Mouse (Mus musculus): ENCODE measurements around the gene Shank3.

Gene Shank3

DNA sequence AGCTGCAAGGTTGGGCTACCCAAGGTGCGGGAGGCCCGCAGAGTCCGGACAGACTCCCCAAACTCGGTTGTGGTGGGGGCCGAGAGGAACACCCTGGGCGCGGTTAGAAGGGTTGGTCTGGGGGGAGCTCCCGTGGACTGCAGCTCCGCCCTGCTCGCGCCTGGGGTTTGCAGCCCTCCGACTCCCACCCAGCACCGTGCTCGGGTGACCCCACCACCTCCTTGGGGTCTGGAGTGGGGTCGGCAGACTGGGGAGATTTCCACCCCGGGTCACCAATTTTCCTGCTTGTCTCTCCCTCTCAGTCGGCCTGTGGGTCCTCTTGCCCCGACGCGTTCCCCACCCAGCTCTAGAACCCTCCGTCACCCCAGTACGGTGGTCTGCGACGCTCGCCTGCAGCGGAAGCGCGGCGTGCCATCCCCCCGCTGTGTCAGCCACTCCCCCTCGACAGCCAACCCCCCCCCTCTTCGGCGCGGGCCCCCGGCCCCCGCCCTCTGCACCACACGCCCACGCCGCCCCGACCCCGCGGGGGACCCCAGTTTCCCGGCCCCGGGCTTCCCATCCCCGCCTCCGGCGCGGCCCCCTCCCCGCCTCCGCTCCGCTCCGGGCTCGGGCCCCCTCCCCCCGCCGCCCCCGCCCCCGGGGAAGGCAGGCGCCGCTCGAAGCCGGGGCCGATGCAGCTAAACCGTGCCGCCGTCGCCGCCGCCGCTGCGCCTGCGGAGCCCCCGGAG is at the start of gene Shank3:
TSS of gene Shank3 (plus strand) at position 663 of the 728 bp plus-strand sequence.
- in situ Hi-C loops (cut with MboI, MseI) = no loop called here

DNA sequence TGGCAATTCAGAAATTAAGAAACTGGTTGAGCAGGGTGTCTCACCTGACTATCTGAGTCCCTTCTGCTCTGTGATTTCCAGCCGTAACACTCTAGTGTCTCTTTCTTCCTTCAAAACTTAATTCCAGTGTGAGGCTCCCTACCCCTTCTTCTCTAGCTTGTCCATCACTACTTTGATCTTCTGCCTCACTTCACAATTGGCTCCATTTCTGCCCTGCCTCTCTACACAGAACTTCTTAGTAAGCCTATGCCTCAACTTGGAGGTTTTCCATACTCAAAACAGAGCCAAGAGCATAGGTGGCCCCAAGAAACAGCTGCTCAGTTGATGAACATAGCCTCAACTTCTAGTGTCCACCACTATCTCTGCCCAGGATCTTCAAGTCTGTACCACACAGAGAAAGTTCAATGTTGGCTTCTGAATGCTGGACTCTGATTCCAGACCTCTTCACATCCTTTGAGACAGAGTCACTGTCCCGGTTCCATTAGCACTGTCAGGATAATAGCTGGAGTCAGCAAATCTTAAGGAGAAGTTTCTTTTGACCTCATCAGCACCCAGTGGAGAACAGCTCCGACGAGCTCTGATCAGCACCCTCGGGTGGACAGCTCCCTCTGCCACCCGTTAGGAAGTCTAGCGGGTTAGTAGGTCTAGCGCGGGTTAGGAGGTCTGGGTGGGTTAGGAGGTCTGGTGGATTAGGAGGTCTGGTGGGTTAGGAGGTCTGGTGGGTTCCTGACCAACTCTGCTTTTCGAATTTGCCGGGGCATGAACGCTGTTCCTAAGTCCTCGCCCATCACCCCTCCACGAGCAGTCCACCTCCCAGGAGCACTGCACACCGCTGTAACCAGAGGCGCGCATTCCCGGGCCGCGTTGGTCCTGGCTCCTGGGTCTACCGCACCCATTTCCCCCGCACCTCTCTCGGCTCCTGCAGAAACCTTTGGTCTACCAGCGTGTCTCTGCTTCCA is 46.2 kb upstream of the Shank3 start:
- in situ Hi-C loops (cut with MboI, MseI) = no loop called here

DNA sequence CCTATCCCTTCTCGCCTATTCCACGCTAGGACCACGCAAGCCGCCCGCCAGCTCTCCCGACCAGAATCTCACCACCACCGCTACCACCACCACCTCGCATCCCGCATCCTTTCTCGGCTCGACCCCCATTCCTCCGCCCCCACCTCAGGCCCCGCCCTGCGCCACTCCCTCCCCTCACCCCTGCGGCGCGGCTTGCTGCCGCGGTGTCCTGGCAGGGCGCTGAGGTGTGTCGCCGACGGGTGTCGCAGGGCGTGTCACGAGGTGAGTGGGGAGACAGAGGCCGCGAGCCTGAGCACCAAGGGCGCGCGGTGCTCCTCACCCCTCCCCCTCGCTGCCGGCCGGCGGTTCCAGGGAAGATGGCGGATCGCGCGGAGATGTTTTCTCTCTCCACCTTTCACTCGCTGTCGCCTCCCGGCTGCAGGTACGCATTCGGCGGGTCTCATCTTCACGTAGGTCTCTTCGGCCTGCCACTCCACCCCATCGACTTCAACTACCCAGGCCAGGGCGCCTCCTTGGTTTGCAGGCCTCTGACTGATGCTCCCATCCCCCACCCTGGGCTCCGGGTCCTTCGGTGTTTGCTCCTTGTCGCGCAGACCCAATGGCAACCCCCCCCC is 45.5 kb upstream of the Shank3 start, which contains the start of gene Mapk8ip2:
TSS of gene Mapk8ip2 (plus strand) at position 49 of the 614 bp plus-strand sequence.
- in situ Hi-C loops (cut with MboI, MseI) = no loop called here

DNA sequence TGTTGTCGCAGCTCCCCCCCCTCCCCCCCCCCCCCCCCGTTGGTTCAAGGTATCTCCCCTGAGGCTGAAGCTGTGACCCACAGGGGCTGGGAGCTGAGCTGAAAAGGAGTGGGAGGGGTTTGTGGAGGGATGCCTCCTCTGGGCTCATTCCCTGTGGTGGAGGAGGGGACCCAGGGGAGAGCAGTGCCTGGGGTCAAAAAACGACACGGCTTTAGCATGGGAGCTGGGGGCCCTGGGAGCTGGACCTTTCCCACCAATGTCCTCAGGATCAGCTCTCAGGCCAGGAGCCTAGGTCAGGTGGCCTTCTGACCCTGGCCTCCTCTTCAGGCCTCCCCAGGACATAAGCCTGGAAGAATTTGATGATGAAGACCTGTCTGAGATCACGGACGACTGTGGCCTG is 44.6 kb upstream of the Shank3 start:
- in situ Hi-C loops (cut with MboI, MseI) = no loop called here

DNA sequence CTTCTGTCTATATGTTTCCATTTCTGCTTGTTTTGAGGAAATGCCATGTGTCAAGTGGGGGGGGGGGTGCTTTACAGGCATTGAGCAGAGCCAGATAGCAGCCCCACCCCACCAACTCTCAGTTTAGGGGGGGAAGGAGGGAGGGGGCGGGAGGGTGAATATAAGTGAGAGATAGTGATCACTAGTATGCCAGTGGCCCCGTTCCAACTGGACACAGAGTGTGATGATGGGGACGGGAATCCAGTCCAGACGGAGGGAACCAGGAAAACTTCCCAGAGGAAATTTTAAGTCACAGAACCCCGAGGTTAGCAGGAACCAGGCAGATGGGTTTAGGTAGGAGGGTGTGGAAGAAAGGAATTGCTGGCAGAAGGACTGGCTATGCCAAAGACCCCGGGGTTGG is 43.8 kb upstream of the Shank3 start:
- in situ Hi-C loops (cut with MboI, MseI) = no loop called here

DNA sequence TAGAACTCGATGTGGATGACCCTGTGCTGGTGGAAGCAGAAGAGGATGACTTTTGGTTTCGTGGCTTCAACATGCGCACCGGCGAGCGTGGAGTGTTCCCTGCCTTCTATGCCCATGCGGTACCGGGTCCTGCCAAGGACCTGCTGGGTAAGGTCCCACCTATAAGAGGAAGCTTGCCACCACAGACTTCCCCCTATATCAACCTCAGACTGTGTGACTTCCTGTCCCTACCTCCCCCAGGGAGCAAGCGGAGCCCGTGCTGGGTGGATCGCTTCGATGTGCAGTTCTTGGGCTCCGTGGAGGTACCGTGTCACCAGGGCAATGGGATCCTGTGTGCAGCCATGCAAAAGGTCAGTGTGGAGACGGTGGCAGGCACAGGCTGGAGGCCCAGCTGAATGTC is 40.5 kb upstream of the Shank3 start:
- in situ Hi-C loops (cut with MboI, MseI) = no loop called here

DNA sequence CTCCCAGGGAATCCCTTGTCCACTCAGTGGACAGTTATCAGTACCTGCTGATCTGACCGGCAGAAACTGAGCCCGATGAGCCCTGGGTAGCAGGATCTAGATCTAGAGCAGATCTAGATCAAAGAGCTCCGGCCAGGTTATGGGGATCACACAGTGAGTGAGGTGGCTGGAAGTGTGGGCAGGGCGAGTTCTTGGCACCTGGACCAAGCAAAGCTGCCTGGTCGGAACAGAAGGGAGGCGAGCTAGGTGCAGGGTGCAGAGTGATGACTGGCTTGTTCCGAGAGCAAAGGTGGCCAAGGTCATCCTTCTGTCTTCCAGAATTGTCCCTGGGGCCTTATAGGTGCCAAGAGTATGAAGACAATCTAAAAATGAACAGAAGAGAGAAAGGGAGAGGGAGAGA is 39.6 kb upstream of the Shank3 start:
- in situ Hi-C loops (cut with MboI, MseI) = no loop called here

DNA sequence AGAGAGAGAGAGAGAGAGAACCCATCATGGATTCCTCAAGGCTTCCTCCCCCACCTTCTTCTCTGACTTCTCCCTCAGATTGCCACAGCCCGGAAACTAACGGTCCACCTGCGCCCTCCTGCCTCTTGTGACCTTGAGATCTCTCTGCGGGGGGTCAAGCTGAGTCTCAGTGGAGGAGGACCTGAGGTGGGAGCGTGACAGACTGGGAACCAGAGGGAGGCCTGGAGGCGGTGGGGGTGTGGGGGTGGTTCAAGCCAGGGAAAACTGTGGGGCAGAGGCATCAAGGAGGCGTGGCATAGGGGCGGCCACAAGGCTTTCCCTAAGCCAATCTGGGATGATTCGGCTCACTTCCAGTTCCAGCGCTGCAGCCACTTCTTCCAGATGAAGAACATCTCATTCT is 39.1 kb upstream of the Shank3 start:
- in situ Hi-C loops (cut with MboI, MseI) = no loop called here

DNA sequence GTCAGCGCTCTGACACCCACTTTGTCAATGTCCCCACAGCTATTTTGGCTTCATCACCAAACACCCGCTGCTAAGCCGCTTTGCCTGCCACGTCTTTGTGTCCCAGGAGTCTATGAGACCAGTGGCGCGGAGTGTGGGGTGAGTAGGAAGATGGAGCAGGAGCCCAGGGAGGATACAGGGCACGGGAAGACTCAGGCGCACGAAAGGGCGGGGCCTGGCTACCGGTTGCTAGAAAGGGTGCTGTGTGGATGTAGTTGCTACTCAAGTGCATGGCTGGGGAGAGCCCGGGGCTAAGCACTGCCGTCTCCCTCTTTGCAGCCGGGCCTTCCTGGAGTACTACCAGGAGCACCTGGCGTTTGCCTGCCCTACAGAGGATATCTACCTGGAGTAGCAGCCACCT is 38.1 kb upstream of the Shank3 start:
- in situ Hi-C loops (cut with MboI, MseI) = no loop called here

DNA sequence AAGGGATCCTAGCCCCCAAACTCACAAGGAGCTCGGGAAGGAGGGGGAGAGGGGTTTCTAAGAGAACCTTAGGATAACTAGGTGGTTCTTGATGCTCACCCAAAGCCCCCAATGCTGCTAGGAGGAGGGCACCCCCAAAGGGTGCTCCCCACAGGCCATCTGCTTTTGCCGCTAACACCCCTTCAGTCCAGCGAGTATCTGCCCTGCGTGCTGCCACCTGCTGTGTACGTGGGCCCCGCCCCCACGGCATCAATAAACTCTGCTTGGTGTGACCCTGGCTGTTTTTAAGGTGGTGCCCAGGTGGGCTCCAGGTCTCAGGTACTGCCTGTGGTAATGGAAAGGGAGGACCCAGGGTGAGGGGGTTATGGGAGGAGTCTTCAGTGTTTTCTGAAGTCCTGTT is 37.2 kb upstream of the Shank3 start:
- in situ Hi-C loops (cut with MboI, MseI) = no loop called here

DNA sequence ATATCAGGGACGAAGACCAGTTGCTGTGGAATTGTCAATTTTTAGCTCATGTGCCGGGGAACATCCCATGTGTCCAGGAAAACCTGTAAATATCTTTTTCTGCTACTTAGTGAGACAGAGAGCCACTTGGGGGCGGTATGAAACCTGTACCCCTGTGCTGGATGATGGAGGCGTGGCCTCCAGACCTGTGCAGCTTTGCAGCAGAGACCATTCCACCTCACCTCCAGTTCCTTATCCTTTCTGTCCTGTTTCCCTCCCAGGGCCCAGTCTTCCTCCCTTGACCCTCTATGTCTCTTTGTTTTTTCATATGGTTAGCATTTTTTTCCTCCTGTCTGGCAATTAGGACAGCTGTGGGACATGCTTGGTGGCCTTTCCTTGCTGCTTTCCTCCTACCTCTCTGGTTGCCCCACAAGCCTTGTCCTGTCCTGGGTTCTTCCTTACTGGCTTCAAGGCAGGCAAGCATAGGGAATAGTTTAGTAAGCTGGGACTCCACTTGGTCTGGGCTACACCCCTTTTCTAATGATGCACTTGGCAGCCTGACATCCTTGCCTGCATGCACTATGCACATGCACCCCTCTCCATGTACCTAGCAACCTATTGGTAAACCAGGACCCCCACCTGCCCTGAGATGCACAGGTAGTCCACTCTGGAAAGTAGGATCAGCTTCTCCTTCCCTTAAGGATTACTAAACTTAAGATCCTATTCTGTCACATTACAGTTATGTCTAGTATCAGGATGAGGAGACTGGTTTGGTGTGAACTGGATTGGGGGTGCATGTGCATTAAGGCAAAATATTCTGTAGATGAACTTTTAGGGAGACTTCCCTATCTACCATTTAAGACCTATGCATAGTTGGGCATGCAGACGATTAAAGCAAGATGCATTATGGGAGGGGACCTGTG is 35.8 kb upstream of the Shank3 start:
- in situ Hi-C loops (cut with MboI, MseI) = no loop called here

DNA sequence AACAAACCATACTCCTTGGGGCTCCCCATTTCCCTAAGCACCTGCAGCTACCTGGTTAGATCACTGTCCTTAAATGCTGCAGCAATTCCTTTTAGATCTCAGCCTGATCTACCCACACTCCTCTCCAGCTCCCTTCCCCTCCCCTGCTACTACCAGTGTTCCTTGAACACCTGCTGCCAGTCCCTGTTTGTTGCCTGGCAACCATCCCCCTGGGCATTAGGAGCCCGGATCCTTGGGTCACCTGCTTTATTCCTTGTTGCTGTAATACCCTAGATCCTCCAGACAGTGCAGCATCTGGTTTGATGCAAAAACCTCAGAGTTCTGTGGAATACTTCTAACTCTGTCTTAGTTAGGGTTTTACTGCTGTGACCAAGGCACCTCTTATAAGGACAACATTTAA is 34.4 kb upstream of the Shank3 start:
- in situ Hi-C loops (cut with MboI, MseI) = no loop called here

DNA sequence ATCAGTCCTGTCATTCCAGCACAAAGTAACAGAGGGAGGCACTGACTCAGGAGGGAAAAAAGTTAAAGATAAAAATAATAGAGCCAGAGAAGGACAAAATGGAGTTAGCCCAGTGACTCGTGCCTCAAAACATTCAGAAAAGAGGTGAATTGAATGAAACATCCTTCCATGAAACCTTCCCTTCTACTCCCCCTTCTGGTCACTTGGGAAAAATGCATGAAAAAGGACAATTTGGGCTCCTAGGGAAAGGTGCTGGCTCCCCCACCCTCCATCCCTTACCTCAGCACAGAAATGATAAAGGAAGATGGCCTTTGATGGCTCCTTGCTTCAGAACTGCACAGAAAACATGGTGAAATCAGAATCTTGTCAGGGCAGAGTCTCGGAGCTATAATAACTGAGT is 30.8 kb upstream of the Shank3 start:
- in situ Hi-C loops (cut with MboI, MseI) = no loop called here

DNA sequence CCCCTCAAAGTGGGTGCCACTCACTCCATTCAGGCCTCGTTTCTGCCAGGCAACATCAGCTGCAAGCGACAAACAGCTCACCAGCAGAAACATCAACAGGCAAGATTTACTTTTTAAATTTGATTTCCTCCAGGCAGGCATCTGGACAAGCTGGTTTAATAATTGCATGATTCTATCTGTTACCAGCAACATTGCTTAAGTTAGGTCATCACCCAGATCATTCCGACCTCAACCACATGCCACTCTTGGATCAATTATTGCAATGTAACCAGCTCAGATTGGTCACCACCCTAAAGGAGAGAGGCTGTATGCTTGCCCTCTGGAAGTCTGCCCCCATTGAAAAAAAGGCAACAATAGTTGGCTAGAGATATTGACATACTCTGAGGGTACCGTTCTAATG is 27.9 kb upstream of the Shank3 start:
- in situ Hi-C loops (cut with MboI, MseI) = no loop called here

DNA sequence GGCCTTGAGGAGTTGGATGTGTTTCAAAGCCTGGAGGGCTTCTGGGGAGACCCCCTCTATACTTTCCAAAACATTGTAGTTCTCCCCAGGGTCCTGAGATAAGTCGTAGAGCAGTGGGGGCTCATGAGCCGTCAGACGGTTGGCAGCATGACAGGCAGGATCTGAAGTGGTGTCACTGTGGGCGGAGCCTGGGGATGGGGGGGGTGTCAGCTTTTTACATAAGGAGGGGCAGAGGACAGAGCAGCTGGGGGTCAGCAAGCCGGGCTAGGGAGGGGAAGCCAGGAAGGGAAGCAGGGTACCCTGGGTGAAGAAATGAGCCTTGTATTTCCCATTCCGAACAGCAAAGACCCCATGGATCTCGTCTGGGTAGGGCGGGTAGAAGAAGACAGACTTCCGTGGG is 26.1 kb upstream of the Shank3 start:
- in situ Hi-C loops (cut with MboI, MseI) = no loop called here

DNA sequence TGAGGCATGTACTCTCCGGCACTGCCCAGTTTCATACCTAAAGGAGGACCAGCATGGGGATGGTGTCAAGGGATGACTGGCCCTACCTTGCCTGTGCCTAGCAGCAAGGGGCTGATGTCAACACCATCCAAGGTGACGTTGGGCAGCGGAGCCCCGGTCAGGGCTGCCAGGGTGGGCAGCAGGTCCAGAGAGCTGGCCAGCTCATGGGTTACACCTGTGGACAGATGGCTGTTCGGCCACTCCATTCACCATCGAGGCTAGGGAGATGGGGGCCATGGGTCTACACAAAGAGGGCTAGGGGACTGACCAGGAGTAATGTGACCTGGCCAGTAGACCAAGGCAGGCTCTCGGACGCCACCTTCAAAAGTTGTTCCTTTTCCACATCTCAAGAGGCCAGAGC is 25.5 kb upstream of the Shank3 start:
- in situ Hi-C loops (cut with MboI, MseI) = no loop called here

DNA sequence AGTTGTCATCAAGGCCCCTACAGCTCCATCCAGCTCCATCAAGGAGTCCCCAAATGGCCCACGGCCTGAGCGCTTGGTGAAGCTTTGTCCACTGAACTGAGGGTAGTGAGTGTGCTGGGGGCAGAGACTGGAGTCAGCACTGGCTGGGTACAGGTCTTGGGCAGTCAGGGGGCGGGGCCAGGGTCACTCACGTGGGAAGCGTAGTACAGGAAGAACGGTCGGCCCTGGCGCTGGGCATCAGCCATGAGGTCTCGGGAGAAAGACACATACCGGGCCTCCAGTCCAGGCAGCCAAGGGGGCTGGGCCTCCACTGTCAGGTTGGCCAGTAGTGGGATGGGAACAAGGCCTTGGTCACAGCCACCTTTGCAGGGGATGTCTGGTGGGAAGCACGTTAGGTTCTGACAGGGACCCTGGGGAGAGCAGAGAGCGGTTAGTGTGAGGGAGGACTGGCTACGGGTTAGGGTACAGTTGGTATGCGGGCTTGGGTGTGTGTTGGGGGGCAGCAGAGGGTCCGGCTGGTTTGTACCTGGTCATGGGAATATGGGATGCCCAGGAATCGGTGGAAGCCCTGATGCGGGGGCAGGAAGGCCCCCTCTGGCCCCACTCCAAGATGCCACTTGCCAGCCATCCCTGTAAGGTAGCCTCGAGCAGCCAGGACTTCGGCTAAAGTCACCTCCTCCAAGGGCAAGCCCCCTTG is 24.7 kb upstream of the Shank3 start:
- in situ Hi-C loops (cut with MboI, MseI) = no loop called here

DNA sequence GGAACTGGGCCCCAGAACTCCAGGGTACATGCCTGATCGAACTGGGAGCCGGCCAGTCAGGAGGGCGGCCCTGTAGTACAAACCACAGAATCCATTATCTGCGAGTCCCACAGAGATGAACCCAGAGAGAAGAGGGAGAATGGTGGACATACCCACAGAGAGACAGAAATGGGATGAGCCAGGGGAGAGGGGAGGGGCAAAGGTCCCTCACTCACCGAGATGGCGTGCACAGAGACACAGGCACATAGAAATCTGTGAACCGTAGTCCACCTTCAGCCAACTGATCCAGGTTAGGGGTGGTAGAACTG is 24.2 kb upstream of the Shank3 start:
- in situ Hi-C loops (cut with MboI, MseI) = no loop called here

DNA sequence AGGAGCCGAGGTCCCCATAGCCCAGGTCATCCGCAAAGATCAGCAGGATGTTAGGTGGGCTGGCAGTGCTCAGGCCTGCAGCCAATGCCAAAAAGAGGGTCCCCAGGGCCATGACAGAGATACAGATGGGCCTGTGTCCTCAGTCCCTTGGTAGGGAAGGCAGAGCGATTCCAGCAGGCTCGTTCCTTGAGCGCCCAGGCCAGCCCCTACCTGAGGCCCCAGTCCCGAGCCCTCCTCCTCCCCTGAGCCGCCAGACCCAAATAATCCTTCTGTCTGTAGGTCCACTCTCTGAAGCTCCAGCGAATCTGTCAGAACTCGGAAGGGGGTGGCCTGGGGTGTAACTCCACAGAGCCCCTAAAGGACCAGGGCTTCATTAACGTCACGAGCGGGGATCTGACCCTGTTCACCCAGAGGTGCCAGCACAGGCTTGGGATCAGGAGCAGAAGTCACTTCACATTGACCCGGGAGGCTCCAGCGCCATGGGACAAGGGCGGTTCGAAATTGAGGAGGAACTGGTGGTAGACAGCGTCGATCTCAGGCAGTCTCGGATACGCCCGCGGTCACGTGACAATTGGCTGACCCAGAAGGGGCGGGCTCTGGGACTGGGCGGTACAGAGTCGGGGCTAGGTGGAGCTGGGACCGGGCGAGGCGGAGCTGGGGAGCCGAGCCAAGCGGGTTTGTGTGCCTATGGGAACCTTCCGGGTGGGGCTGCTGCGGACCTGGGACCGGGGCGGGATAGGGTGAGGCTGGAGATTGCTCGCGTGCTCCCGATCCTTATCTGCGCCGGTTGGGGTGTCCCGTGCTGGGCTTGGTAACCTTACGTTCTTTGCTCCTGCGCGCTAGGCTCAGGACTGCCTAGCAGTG is 23.6 kb upstream of the Shank3 start:
- in situ Hi-C loops (cut with MboI, MseI) = no loop called here

DNA sequence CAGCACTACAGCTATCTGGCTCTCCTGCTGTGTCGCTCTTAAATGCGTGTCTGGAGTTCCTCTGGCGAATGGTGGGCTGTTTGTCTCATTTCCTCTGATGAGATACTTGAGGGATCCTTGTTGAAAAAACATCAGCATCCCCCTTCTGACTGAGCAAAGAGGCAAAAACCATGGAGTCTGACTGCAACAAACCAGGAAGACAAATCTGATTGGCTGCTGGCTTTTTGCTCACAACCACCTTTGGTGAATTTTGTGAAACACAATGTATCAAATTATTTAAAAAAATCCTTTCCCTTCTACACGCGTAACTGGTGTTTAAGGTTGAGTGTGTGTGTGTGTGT is 23.0 kb upstream of the Shank3 start:
- in situ Hi-C loops (cut with MboI, MseI) = no loop called here
